Mouse (Mus musculus): ENCODE measurements around the gene Tram2. TPM values are rescaled to one million over a fixed set of nuclear protein-coding genes. Genes with fewer than 3 reads are reported as not detected.

The Tram2 gene
- total and polyA plus RNA-seq, 3 experiments, result 0.54 to 2.9 TPM; not detected in 1

- H3K4me1 ChIP-seq (ENCODE audit: control insufficient read depth in 1 of 2, insufficient read depth in 2 of 2, low read length in 2 of 2), result peaks cover 4 to 6% of the 10 kb centered on the region in 2 experiments
Observed at GRCm38 (mm10) chr1:21040610-21041326, 38.3 kb downstream of the Tram2 start.

DNA sequence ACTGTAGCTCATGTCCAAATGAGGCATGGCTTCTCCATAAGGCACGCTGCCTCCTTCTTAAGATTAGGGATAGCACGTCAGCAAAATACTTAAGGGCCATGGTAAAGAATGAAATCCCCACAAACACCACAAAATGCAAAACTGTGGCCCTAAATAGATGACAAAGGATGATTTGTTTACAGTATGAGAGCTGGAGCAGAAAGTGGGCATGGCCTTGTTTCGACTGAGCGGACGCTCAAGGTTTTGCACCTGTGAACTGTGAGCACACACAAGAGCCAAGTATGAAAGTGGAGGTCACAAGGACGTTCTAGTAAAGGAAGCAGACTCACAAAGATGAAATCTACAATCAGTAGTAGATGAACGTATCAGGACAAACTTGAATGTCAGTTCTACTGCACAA lies 38.9 kb downstream of the Tram2 start:
- TF ChIP-seq ZC3H11A (IDR thresholded peaks at IDR 0.05; ENCODE audit: low read depth, low read length), result no peak
- TF ChIP-seq CTCF (IDR thresholded peaks at IDR 0.05 in 2 of 3, conservative IDR thresholded peaks at IDR 0.05 in 1 of 3; ENCODE audit: control insufficient read depth in 1 of 3, insufficient read depth in 1 of 3, low read depth in 2 of 3, low read length in 3 of 3, poor library complexity in 1 of 3, severe bottlenecking in 1 of 3), result no peak
- no peak for TF ChIP-seq NELFE (IDR thresholded peaks at IDR 0.05; ENCODE audit: low read depth, low read length)
- no peak for TF ChIP-seq UBTF (IDR thresholded peaks at IDR 0.05; ENCODE audit: borderline replicate concordance, insufficient read depth, low read depth, low read length)
- TF ChIP-seq MYB (IDR thresholded peaks at IDR 0.05; ENCODE audit: low read depth, low read length), result no peak
- TF ChIP-seq POLR2A (IDR thresholded peaks at IDR 0.05; ENCODE audit: control insufficient read depth in 1 of 2, insufficient read depth in 1 of 2, low read depth in 1 of 2, low read length in 2 of 2, poor library complexity in 1 of 2), result no peak
- no peak for TF ChIP-seq TCF12 (IDR thresholded peaks at IDR 0.05; ENCODE audit: low read depth, low read length)
- TF ChIP-seq RAD21 (IDR thresholded peaks at IDR 0.05; ENCODE audit: low read depth, low read length), result no peak
- no peak for TF ChIP-seq SMC3 (IDR thresholded peaks at IDR 0.05; ENCODE audit: low read depth, low read length)
- no peak for TF ChIP-seq RCOR1 (IDR thresholded peaks at IDR 0.05; ENCODE audit: low read depth, low read length)
- no peak for TF ChIP-seq JUND (IDR thresholded peaks at IDR 0.05; ENCODE audit: low read depth, low read length)
- no peak for TF ChIP-seq ZKSCAN1 (IDR thresholded peaks at IDR 0.05; ENCODE audit: low read depth, low read length)
- TF ChIP-seq SIN3A (IDR thresholded peaks at IDR 0.05; ENCODE audit: low read length), result no peak
- TF ChIP-seq NRF1 (IDR thresholded peaks at IDR 0.05; ENCODE audit: insufficient read depth, low read depth, low read length, poor library complexity, severe bottlenecking), result no peak
- TF ChIP-seq CHD1 (IDR thresholded peaks at IDR 0.05; ENCODE audit: low read depth, low read length), result no peak
- no peak for TF ChIP-seq E2F4 (IDR thresholded peaks at IDR 0.05; ENCODE audit: borderline replicate concordance, low read depth, low read length)
- TF ChIP-seq MAZ (IDR thresholded peaks at IDR 0.05; ENCODE audit: low read depth, low read length), result no peak
- no peak for TF ChIP-seq MXI1 (IDR thresholded peaks at IDR 0.05; ENCODE audit: low read depth, low read length)
- Histone ChIP-seq H3K36me3 (ENCODE audit: control insufficient read depth in 1 of 2, insufficient read depth in 2 of 2, low read length in 2 of 2) (peaks cover 0 to 4% of the 10 kb centered on the region in 2 experiments; a peak in 2 of 4 replicates), H3K79me2 (ENCODE audit: control insufficient read depth, insufficient read depth, low read length, poor library complexity) (no peaks in the 10 kb centered on the region), H3K4me1 (ENCODE audit: control insufficient read depth in 1 of 2, insufficient read depth in 2 of 2, low read length in 2 of 2) (peaks cover 4 to 6% of the 10 kb centered on the region in 2 experiments), H3K9me3 (replicated peaks; ENCODE audit: insufficient read depth, low read length) (no peaks in the 10 kb centered on the region), H3K27me3 (ENCODE audit: control insufficient read depth in 1 of 2, insufficient read depth in 2 of 2, low read length in 2 of 2) (no peaks in the 10 kb centered on the region), H3K4me3 (ENCODE audit: control insufficient read depth in 1 of 2, insufficient read depth in 1 of 2, low read depth in 2 of 2, low read length in 2 of 2) (no peak overlapping the region), H3K9ac (ENCODE audit: control insufficient read depth, low read depth, low read length, poor library complexity, severe bottlenecking) (no peak overlapping the region), H3K27ac (ENCODE audit: control insufficient read depth, low read depth, low read length) (no peak overlapping the region)
- no peak for DNase-seq (ENCODE audit: low read depth, low spot score)

More at GRCm38 (mm10) chr1:21040610-21041326, 38.3 kb downstream of the Tram2 start:
- no peak for DNase-seq (ENCODE audit: low read depth, low spot score)
- Histone ChIP-seq H3K9me3 (replicated peaks; ENCODE audit: insufficient read depth, low read length) (no peaks in the 10 kb centered on the region), H3K27ac (ENCODE audit: control insufficient read depth, low read depth, low read length) (no peak overlapping the region), H3K36me3 (ENCODE audit: control insufficient read depth in 1 of 2, insufficient read depth in 2 of 2, low read length in 2 of 2) (peaks cover 0 to 4% of the 10 kb centered on the region in 2 experiments; a peak in 2 of 4 replicates), H3K9ac (ENCODE audit: control insufficient read depth, low read depth, low read length, poor library complexity, severe bottlenecking) (no peak overlapping the region), H3K27me3 (ENCODE audit: control insufficient read depth in 1 of 2, insufficient read depth in 2 of 2, low read length in 2 of 2) (no peaks in the 10 kb centered on the region), H3K79me2 (ENCODE audit: control insufficient read depth, insufficient read depth, low read length, poor library complexity) (no peaks in the 10 kb centered on the region), H3K4me3 (ENCODE audit: control insufficient read depth in 1 of 2, insufficient read depth in 1 of 2, low read depth in 2 of 2, low read length in 2 of 2) (no peak overlapping the region)
- TF ChIP-seq CHD1 (IDR thresholded peaks at IDR 0.05; ENCODE audit: low read depth, low read length) (no peak), KAT2A (conservative IDR thresholded peaks at IDR 0.05; ENCODE audit: low read depth, low read length) (no peak), BHLHE40 (IDR thresholded peaks at IDR 0.05; ENCODE audit: borderline replicate concordance, low read depth, low read length) (no peak), TBP (IDR thresholded peaks at IDR 0.05; ENCODE audit: low read depth, low read length) (no peak), GABPA (IDR thresholded peaks at IDR 0.05; ENCODE audit: low read depth, low read length) (no peak), ZNF384 (IDR thresholded peaks at IDR 0.05; ENCODE audit: low read depth, low read length) (no peak)

Measured in MEL (cell line).